Mouse (Mus musculus) retina, adult 2 months (tissue): Measurements from ENCODE around the gene Itpk1.

ENCODE experiments used
- DNase-seq: peaks from one replicate; pipeline ENCODE4 v3.0.0-alpha.2; 2012; ENCODE audit warnings: low read depth, low spot score

The Itpk1 gene

DNA sequence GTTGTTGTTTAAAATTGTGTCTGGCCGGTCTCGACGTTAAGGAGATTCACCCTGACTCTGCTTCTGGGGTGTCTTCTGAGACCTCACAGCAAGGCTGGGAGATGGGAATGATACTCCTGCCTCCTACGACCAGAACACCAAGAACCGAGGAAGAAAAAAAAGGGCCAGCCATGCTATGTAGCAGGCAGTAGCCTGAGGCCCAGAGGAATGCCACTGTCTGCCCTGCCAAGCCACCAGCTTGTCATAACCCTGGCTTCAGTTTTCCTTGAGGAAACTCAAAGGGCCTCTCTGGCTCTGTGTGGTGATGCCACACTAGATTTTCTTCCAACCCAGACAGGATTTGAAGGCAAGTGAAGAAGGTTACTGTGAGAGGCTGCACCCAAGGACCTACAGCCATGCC is 79.6 kb downstream of the Itpk1 start:
- no peak for DNase-seq

DNA sequence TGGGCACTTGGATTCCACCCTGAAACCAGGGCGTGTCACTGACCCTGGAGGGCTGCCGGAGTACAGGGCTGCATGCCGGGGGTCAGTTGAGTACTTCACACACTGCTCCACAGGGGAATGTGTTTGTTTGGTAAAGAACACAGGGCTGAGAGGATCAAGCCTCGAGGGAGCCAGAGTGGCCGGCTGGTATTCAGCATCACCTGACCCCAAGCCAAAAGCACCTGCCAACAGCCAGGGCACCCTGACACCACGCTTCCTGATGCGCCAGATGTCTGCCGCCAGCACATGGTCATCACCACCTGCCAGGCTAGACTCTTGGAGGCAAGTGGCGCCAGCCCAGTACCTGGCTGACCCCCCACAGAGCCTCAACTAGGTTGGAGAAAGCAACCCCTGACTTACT is 80.9 kb downstream of the Itpk1 start:
- DNase-seq: no peak

DNA sequence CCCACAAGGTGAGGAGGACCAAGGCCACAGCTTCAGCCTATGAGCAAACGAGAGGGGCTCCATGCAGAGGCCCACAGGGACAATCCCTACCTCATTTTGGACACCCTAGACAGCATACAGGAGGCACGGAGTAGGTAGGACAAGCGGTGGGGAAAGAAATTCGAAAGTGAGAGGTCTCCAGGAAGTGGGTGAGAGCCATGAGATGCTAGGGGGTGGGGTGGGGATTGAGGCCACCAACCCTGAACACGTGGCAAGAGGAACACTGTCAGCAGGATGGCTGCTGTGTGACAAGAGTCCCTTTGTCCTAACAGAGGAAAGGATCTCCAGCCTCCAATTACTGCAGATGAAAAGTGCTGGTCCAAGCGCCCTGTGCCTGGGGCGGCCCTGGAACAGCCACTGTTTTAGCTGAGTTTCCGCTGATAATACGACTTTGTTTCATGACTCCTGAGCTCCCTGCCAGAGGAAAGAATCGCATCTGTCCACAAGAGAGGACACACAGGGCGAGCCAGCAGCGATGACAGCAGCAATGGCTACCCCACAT is 82.4 kb downstream of the Itpk1 start:
- DNase-seq: no peak

DNA sequence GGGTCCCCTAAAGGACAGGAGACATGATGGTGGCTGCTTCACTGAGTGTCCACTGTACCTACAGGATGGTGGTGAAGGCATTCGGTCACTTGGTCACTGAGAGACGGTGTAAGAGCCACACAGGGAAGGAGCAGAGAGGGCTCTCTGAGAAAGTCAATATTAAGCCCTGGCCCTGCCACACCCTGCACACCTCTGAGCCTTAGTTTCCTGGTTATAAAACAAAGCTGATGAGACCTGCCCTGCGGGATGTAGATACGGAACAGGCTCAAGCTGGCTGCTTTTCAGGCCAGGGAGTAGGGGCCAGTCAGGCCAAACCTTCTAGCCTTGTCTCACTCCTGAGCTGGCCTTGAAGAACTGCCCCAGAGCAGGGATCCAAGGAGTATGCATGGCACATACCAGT is 82.9 kb downstream of the Itpk1 start:
- DNase-seq: no peak

DNA sequence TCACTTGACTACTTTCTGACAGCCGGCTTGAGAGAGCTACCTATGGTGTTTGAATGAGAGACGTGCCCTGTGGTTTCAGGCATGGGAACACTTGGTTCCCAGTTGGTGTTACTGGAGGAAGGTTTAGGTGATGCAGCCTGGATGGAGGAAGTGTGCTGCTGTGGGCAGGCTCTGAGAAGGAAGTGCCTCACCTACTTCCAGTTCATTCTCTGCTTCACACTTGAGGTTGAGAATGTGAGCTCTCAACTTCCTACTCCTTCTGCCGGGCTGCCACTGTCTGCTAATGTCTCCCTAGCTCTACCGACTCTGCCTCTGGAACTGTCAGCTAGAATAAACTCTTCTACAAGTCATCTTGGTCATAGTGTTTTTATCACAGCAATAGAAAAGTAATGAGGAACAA is 83.5 kb downstream of the Itpk1 start:
- DNase-seq: no peak

DNA sequence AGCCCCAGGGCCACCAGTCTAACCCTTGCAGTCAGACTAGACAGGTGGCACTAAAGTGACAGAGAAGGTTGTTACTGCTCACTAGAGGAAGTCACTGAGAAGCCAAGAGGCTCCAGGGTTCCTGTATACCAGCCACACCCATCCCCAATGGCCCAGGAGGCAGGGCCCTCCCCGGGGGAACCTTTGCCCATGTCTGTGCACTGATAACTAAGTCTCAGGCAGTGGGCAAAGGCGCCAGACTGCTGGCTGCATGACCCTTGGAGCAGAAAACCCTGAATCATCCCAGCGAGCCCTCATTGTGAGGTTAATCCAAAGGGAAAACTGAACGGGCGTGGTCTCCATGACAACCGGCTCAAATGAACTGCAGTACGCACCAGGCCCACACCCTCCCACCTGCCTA is 84.8 kb downstream of the Itpk1 start:
- no peak for DNase-seq

DNA sequence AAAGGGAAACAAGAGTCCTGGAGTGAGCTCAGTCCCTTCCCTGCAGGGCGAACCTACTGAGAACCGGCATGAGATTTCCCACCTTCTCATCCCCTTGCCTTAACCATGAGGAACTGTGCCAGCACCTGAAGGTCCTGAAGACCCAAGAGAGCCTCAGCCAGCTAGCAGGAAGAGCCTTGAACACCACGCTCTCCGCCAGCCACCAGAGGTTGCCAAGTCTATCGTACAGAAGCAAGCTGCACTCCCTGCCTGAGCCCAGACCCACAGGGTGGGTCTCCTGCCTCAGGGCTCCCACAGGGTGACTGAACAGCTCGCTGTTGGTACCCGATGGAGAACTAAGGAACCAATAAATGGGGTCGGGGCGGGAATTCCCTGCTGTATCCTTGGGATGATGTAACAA is 86.6 kb downstream of the Itpk1 start:
- DNase-seq: no peak

DNA sequence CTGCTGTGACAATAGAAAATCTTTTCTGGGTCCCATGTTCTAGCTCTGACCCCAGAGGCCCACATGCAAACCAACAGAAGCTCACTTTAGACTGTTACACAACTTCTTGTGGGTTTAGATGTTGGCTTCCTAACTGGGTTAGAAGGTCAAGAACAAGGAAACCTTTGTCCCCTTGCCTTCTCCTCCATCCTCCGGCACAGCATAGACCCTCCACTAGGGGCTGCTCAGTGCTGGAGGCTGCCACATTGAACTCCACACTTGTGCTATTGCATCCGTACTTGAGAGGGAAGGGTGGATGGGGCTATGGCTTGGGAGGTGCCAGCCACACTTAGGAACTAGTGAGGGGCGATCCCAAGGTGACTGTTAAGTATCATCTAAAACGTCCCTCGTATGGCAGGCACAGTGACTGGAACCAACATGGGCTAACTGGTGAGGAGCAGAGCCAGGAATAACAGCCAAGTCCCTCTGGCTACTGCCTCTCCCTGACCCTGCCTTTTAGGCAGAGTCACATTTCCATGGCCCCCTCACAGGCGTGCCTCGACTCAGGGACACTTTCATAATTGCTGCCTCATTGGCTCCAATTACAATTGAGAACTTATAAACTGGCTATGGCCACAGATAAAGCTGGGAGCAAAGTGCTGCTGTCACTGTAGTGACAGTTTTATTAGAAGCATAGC is 87.7 kb downstream of the Itpk1 start:
- DNase-seq: no peak

DNA sequence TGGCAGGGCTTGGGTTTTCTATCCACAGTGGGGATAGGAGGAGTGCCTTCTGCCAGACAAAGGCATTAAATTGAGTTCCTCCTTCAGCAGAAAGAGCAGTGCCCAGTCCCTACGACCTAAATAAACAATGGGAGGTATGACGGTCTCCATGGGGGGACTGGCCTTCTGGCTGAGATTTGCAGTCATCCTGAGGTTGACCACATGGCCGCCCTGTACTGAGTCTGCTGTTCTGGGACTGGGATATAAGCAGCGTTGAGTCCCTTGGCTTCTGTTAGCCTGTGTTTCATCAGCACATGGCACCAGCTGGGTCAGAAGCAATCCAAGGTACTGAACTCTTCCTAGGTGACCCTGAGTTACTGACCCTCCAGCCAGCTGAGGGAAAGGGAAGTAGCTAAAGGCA is 88.5 kb downstream of the Itpk1 start:
- no peak for DNase-seq

DNA sequence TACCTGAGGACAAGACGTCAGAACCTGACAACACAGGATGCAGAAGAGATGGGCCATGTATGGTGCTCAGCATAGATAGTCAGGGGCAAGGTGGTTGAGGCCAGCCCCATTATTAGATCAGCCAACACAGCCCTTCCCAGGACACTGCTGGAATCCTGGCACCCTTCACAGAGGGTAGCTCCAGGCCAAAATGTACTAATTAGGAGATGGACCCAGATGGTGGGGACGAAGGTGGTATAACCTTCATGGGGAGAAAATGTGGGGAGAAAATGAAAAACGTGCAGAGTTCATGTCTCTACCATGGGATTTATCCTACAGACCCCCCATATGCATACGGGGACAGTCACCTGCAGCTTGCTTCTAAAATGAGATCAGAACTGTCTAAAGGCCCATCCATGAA is 91.3 kb downstream of the Itpk1 start:
- no peak for DNase-seq

DNA sequence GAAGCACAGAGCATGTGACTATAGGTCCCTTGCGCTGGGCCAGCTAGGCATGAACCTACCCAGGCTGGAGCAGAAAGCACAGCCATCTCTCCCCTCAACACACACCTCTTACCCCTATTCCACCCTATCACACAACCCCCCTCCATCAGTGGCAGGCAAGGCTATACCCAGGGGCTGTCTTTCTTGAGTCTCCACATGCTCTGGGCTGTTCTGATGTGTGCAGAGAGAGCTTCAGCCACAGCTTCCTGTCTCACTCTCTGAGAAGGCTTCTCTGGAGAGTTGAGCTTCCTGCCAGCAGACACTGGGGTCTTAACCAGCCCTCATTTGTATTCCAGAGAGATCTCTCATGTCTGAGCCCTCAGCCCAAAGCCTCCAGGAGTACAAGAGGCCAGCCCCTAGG is 92.3 kb downstream of the Itpk1 start:
- no peak for DNase-seq

DNA sequence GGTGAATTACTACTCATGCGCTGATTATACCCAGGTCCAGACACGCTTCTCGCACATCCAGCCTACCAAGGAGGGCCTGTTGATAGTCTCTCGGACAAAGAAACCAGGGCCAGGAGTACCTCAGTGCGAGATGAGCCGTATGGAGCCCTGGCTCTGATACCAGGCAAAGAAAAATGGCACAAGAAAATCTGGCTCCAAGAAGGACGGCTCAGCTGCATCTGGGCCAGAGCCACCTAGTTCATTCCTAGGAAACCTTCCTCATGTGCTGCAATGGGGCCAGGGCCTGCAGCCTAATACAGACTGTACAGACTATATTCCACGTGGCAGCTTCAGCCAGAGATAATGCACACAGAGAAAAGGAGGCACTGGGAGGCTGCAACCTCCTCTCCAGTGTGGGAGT is 93.8 kb downstream of the Itpk1 start:
- no peak for DNase-seq

DNA sequence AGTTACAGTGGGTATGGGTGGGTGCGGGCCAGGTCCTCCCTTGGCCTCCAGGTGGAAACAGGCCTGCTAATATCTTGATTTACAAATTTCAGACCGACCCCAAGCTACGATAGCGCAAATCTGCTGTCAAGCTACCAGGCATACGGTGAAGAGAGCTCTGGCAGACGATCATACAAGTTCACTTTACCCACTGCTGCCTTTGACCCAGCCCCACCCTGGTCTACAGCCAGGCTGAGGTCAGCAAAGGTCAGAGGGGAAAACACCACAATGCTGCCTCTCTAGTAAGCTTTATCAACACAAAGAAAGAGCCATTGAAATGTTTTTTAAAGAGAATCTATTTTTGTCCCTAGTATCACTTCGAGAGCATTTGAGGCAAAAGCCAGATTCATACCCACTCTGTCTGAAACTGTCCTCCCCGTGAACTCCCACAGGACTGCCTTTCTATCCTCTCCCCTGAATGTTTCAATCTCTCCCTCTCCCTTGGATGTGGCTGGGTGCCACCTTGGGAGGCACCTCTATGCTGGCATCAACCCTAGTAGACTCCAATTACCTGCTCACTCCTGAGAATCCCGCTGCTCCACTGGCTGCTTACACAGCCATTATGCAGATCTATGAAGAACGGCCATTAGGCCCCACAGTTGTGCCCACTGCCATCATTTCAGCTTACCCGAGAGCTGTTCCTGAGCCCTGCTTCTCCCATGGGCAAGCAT is 96.8 kb downstream of the Itpk1 start:
- DNase-seq: no peak

DNA sequence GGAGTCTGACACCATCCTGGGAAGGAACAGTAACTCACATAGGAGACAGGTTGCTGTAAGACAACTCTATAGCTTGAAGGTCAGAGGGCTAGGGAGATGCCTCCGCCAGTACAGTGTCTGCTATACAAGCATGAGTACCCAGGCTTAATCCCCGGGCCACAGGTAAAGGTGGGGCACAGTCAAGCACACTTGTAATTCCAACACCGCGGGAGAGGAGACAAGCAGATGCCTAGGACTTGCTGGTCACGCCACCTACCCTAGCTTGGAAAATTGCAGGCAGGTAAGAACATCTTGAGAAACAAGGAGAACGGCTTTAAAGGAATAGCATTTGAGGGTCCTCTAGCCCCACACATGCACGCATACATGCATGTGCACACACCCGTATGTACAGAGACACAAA is 97.7 kb downstream of the Itpk1 start:
- DNase-seq: no peak

DNA sequence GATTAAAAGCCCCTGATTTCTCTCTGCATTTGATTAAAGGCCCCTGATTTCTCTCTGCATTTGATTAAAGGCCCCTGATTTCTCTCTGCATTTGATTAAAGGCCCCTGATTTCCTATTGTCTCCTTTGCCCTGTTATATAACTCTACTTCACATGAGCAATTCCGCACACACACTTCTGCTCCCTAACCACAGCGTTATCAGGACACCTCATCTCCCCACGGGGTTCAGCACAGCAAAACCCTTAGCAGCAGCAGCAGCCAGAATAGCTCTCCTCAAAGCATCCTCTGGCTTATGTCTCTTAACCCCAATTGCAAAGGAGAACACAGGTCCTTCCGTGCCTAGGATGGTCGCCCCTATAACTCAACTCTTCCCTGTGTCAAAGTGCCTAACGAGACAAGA is 99.1 kb downstream of the Itpk1 start:
- DNase-seq: no peak

DNA sequence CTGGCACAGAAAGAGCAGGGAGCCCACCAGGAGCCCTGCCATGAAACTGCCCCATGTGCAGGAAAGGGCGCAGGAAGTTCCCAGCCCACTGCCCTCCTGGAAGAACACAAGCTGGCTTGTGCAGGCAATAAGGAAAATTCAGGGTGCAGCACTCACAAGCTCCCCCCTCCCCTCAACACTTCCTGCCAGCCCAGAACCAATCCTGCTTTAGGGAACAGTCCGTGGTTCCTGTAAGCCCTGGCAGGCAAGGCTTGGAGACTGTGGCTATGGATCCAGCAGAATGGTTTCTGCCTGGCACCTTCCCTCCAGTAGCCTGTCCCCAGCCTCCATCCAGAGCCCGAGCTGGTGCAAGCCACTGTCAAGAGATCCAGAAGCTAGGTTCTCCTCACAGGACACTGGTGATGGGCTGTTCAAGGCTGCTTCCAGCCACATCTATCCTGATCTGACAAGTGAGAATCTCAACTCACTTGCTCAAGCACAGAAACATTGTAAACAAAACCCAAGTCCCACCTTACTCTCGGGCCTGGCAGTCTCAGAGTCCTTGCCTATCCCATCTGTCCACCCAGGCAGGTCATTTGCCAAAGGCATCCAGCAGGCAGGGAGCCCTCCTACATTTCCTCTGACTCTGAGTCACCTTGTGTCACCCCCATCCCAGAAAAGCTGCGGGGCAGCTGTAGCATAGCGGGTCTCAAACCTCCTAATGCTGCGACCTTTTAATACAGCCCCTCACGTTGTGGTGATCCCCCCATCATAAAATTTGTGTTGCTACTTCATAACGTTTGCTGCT is 102.3 kb downstream of the Itpk1 start:
- no peak for DNase-seq

DNA sequence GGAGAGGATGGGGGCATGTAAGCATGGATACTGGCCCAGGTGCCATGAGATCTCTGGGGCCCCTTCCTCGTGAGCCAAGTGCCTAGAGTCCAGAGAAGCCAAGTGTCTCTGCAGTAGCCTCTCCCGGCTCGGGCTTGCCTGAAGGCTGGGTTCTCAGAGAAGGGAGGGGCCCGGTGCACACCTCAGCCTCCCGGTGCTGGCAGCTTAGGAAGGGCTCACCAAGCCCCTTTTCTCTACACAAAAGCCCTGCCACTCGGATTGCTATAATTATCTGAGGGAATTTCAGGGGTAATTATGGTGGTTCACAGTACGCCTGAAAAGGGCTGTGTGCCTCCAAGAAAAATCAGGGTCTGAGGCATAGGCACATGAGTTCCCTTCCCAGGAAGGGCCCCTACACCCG is 102.9 kb downstream of the Itpk1 start:
- DNase-seq: no peak

DNA sequence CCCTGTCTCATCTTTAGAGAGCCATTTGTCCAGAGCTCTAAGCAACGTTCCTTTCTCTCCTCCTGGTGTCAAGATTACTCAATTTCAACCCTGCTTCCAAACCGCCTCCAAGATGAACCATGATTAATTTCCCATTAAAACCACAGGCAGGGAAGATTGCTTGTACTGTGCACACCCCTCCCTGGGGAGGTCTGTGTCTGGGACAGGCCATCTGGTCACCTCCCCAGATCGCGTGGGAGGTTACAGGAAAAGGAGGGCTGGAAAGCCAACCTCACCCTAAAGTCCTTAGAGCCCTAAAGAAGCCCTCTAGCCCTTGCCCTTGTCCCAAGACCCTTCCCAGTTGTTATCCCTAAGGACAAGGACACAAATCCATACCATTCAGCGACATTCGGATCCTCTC is 104.4 kb downstream of the Itpk1 start:
- DNase-seq: no peak

DNA sequence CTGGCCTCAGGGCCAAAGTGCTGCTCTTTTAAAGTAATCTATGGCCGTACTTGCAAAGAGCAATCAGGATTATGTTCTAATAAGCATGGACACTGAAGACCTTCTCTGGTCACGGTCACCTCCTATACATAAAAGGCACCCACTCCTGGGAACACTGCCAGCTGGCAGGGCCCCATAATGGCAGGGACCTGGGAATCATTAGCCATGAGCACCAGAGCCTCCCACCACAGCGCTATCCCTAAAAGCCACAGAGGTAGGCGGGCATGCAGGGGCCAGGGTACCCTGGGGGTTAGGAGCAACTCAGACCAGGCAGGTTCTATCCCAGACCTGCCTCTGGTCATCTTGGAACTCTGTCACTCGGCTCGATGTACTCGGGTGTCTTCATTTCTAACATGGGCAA is 104.9 kb downstream of the Itpk1 start:
- no peak for DNase-seq

DNA sequence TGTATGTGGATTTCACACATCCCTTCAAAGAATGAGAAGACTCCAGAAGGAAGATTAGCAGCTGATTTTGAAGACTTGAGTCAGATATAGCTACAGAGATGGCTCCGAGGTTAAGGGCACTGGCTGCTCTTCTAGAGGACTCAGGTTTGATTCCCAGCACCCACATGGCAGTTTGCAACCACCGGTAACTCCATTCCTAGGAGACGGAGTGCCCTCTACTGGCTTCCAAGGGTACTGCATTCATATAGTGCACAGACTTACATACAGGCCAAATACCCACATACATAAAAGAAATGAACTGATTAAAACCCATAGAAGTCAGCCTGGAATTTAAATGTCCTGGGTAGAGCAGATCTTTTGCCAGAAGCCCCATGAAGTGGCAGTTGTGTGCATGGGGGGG is 106.2 kb downstream of the Itpk1 start:
- no peak for DNase-seq

DNA sequence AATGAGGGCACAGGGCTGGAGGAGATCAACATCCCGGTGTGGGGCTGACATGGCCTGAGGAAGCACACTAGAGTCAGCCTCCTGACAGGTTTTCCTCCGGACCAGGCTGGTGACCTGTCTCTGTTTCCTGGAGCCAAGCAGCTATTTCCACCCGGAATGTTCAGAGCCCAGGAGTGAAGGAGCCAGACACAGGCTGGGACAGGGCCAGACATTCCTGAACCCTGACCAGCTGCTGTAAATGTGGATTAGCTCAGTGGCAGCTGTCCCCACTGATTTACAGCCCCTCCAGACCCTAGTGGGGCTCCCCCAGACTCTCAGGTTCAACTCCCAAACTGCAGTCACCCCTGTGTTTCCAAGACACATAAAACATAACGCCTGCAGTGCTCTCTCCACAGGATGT is 107.3 kb downstream of the Itpk1 start:
- DNase-seq: no peak

DNA sequence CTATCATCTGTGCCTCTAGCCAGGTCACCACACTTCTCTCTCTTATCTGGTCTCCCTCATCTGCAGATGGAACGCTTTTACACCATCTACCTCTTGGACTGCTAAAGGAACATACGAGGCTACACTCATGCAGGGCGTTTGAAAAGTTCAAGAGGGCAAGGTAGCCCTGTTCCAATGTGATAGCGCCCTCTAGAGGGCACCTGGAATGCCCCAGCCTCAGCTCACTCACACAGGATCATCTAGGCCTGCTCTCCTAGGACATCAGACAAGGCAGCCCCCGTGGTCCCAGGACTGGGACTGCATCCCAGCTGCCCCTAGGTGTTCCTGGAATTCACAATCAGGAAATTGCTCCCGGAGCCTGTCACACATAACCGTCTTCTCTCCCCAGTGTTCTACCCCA is 108.3 kb downstream of the Itpk1 start:
- DNase-seq: no peak

DNA sequence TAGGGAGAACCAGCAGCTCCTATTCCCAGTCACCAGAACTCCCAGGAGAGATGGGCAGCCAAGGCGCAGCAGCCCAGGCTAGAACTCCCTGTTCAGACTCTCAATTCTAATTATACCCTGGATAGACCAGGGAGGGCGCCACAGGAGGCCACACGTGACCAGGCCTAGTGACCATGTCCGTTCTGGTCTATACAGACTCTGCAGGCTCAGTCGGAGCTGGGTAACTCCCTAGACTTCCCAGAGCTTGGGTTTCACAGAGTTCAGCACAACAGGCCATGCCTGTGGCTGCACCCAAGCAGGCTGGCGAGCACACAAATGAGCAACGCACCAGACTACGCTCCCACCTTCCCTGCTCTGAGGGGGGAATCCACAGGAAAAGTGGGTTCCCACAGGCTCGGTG is 110.1 kb downstream of the Itpk1 start:
- no peak for DNase-seq
